In genomic region chr3:131106451-131107291, GRCm38 (mm10) we compare ENCODE assay signal across 9 mouse cellular contexts. TPM values are rescaled to one million over a fixed set of nuclear protein-coding genes. Genes with fewer than 3 reads are reported as not detected.
DNase-seq lines count a peak whose midpoint lies in the region; ATAC-seq lines count a peak whose summit lies in the region.
"Had no signal": no experiment of that assay in that cellular context is flagged by ENCODE, and none has a peak within 500 bp of the region (broad histone marks: within the 10 kb centered on the region; RNA-seq: fewer than 3 reads in every experiment).

No protein-coding gene starts in this region.

- no peaks in the 10 kb centered on the region for H3K36me3 ChIP-seq in megakaryocyte, embryonic 14.5 days (replicated peaks; ENCODE audit: low read length)
- no peaks in the 10 kb centered on the region for H3K36me3 ChIP-seq in midbrain, embryonic 12.5 days

- H3K4me3 ChIP-seq in megakaryocyte, embryonic 14.5 days (replicated peaks) = peak overlapping the region; percentile 88
- peak overlapping the region; percentile 38 for H3K4me3 ChIP-seq in midbrain, embryonic 12.5 days
- H3K4me3 ChIP-seq: erythroblast, embryonic 14.5 days had no signal

- peaks cover 43% of the 10 kb centered on the region for H3K4me1 ChIP-seq in megakaryocyte, embryonic 14.5 days
- peaks cover 39% of the 10 kb centered on the region for H3K4me1 ChIP-seq in midbrain, embryonic 12.5 days

- H3K9ac ChIP-seq in midbrain, embryonic 12.5 days (replicated peaks) = peak overlapping the region; percentile 59

- H3K27me3 ChIP-seq in megakaryocyte, embryonic 14.5 days (replicated peaks) = peaks cover 94% of the 10 kb centered on the region
- H3K27me3 ChIP-seq in midbrain, embryonic 12.5 days = peaks cover 66% of the 10 kb centered on the region

- ATAC-seq in megakaryocyte, adult 5-6 weeks (ENCODE audit: poor library complexity, severe bottlenecking) = no peak
- peak; percentile 20 for ATAC-seq in midbrain, embryonic 12.5 days (ENCODE audit: low FRiP score, low read depth)
- no peak for ATAC-seq in monocyte, adult 5-6 weeks (replicated peaks; ENCODE audit: insufficient number of reproducible peaks, low FRiP score, low TSS enrichment, poor library complexity, severe bottlenecking)

- peak; percentile 43 for DNase-seq in adrenal gland, postnatal 10 days
- no peak for DNase-seq in adrenal gland, postnatal 4 days (ENCODE audit: low spot score in 2 of 2)
- DNase-seq in heart, postnatal 36 days = peak; percentile 5 to 8
- DNase-seq in frontal cortex, postnatal 10 days (ENCODE audit: low spot score in 2 of 2) = no peak

- peak overlapping the region; percentile 72 for H3K4me2 ChIP-seq in midbrain, embryonic 12.5 days (replicated peaks)

- intact Hi-C loops in heart, postnatal 36 days (cut with DNase I) = loop anchor here (5.0 kb wide), 1 partner anchor 289 kb away; no protein-coding TSS in a partner anchor

- WGBS in midbrain, embryonic 12.5 days = 0% methylated on average over 45 of the region's 45 CpGs

- H3K27ac ChIP-seq in midbrain, embryonic 12.5 days (replicated peaks) = peak overlapping the region; percentile 61

- no peaks in the 10 kb centered on the region for H3K9me3 ChIP-seq in megakaryocyte, embryonic 14.5 days
- H3K9me3 ChIP-seq in midbrain, embryonic 12.5 days = no peaks in the 10 kb centered on the region

RNA-seq across cellular contexts. Expression of gene Lef1, which starts 3.6 kb away (rescaled TPM):
- 1 to 10 TPM; 9.8 TPM for total RNA-seq in adrenal gland, postnatal 10 days (2021)
- total RNA-seq in adrenal gland, postnatal 4 days (2021) = 10 to 100 TPM; 10.8 to 12.9 TPM
- polyA plus RNA-seq in megakaryocyte, embryonic 14.5 days (2012; ENCODE audit: insufficient read depth, low replicate concordance) = 0.87 TPM in 1 of 2 replicates, not detected in the other
- total RNA-seq in megakaryocyte, adult 5-6 weeks (2015) = 1.5 and 1.6 TPM in 2 replicates
- 0.66 and 1.1 TPM in 2 replicates for total RNA-seq in megakaryocyte, adult 5-6 weeks (2017)
- total RNA-seq in heart, postnatal 36 days (2021) = under 1 TPM; 0.19 to 0.31 TPM
- 97.0 and 103 TPM in 2 replicates for polyA plus RNA-seq in midbrain, embryonic 12.5 days (2016; fragmentation: Nextera tagmentation; extraction: Ambion mirVana)
- total RNA-seq in monocyte, adult 5-6 weeks (2017) = 4.7 to 20.3 TPM (median 18.9 TPM) in 3 replicates
- polyA plus RNA-seq: erythroblast, embryonic 14.5 days had no signal

Comparison
In these comparisons a context has a peak if more than half of its experiments do, and no peak if none do; other contexts are left out.
1. DNase-seq: peak in adrenal gland, postnatal 10 days (single experiment) and heart, postnatal 36 days (2 of 2); none in adrenal gland, postnatal 4 days (0 of 2) and frontal cortex, postnatal 10 days (0 of 2).